Mouse (Mus musculus): ENCODE data around the gene Ndc1. TPM values are rescaled to one million over a fixed set of nuclear protein-coding genes. Genes with fewer than 3 reads are reported as not detected.
"Not testable (repeated sequence)": the region's sequence is repeated elsewhere in the genome, so short reads cannot be mapped to it uniquely, and the experiment has no call there.

The Ndc1 gene
- polyA plus RNA-seq, 1 experiment: 77.2 TPM

DNA sequence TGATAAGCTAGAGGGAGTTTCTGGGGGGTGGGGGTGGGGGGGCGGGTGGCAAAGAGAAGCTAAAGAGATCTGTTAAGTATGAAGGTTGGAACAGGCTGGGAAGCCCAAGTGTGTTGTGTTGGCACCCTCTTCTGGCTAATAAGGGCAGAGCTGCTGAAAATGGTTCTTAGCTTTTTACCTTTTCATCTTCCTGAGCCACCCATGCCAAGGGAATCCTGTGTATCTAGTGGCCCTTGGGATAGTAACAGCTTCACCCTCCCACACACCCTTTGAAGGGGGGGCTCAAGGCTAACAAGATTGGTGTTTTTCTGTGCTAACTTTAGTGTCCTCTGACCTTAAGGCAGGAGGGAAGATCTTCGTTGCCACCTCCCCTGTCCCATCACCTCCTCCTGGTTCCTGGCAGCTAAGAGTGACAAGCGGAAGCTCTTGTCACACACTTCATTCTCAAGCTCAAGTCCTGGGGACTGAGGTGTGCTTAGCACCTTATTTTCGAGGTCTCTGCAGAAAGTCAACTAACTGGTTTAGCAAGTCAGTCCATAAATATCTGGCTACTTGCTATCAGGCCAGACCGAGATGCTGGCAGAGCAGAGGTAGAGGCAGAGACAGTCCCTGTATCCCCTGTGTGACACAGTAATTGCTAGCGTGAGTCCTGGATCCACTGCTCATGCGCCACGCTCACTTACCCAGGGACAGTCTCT, 18.1 kb upstream of the Ndc1 start:
- no peak overlapping the region for H3K4me3 ChIP-seq (ENCODE audit: low read depth, low read length)
- no peak overlapping the region for H3K9ac ChIP-seq (ENCODE audit: low read depth, poor library complexity, severe bottlenecking)
- H3K27ac ChIP-seq (ENCODE audit: insufficient read depth, low read length): no peak overlapping the region
- no peak for TF ChIP-seq CTCF (IDR thresholded peaks at IDR 0.05; ENCODE audit: low read depth, low read length)
- no peak for TF ChIP-seq POLR2A (IDR thresholded peaks at IDR 0.05; ENCODE audit: insufficient read depth, low read length)
- TF ChIP-seq EP300 (IDR thresholded peaks at IDR 0.05; ENCODE audit: insufficient read depth, low read depth, low read length): no peak
- no peaks in the 10 kb centered on the region for H3K4me1 ChIP-seq (ENCODE audit: control insufficient read depth, insufficient read depth, low read length)
- no peaks in the 10 kb centered on the region for H3K27me3 ChIP-seq (ENCODE audit: control insufficient read depth, insufficient read depth, low read length, poor library complexity, severe bottlenecking)
- H3K36me3 ChIP-seq (ENCODE audit: control insufficient read depth, insufficient read depth, low read length, poor library complexity, severe bottlenecking): no peaks in the 10 kb centered on the region
- H3K9me3 ChIP-seq (replicated peaks; ENCODE audit: control insufficient read depth, insufficient read depth, low read length, poor library complexity, severe bottlenecking): no peaks in the 10 kb centered on the region

GRCm38 (mm10) chr4:107351368-107351767, 16.2 kb upstream of the Ndc1 start:
- TF ChIP-seq CTCF (IDR thresholded peaks at IDR 0.05; ENCODE audit: low read depth, low read length) (no peak), POLR2A (IDR thresholded peaks at IDR 0.05; ENCODE audit: insufficient read depth, low read length) (no peak), EP300 (IDR thresholded peaks at IDR 0.05; ENCODE audit: insufficient read depth, low read depth, low read length) (no peak)
- H3K27me3 ChIP-seq (ENCODE audit: control insufficient read depth, insufficient read depth, low read length, poor library complexity, severe bottlenecking): no peaks in the 10 kb centered on the region

GRCm38 (mm10) chr4:107353612-107354011, 14.0 kb upstream of the Ndc1 start:
- Histone ChIP-seq H3K27ac (ENCODE audit: insufficient read depth, low read length) (no peak overlapping the region), H3K4me3 (ENCODE audit: low read depth, low read length) (no peak overlapping the region), H3K27me3 (ENCODE audit: control insufficient read depth, insufficient read depth, low read length, poor library complexity, severe bottlenecking) (no peaks in the 10 kb centered on the region), H3K4me1 (ENCODE audit: control insufficient read depth, insufficient read depth, low read length) (no peaks in the 10 kb centered on the region), H3K9ac (ENCODE audit: low read depth, poor library complexity, severe bottlenecking) (no peak overlapping the region), H3K36me3 (ENCODE audit: control insufficient read depth, insufficient read depth, low read length, poor library complexity, severe bottlenecking) (no peaks in the 10 kb centered on the region), H3K9me3 (replicated peaks; ENCODE audit: control insufficient read depth, insufficient read depth, low read length, poor library complexity, severe bottlenecking) (no peaks in the 10 kb centered on the region)
- TF ChIP-seq POLR2A (IDR thresholded peaks at IDR 0.05; ENCODE audit: insufficient read depth, low read length) (no peak), EP300 (IDR thresholded peaks at IDR 0.05; ENCODE audit: insufficient read depth, low read depth, low read length) (no peak), CTCF (IDR thresholded peaks at IDR 0.05; ENCODE audit: low read depth, low read length) (no peak)

More at GRCm38 (mm10) chr4:107351368-107351767, 16.2 kb upstream of the Ndc1 start:
- Histone ChIP-seq H3K27ac (ENCODE audit: insufficient read depth, low read length) (no peak overlapping the region), H3K36me3 (ENCODE audit: control insufficient read depth, insufficient read depth, low read length, poor library complexity, severe bottlenecking) (no peaks in the 10 kb centered on the region), H3K4me3 (ENCODE audit: low read depth, low read length) (no peak overlapping the region), H3K9ac (ENCODE audit: low read depth, poor library complexity, severe bottlenecking) (no peak overlapping the region), H3K4me1 (ENCODE audit: control insufficient read depth, insufficient read depth, low read length) (no peaks in the 10 kb centered on the region), H3K9me3 (replicated peaks; ENCODE audit: control insufficient read depth, insufficient read depth, low read length, poor library complexity, severe bottlenecking) (no peaks in the 10 kb centered on the region)

GRCm38 (mm10) chr4:107354126-107354525, 13.5 kb upstream of the Ndc1 start:
- no peaks in the 10 kb centered on the region for H3K4me1 ChIP-seq (ENCODE audit: control insufficient read depth, insufficient read depth, low read length)
- H3K27me3 ChIP-seq (ENCODE audit: control insufficient read depth, insufficient read depth, low read length, poor library complexity, severe bottlenecking): no peaks in the 10 kb centered on the region
- no peak overlapping the region for H3K27ac ChIP-seq (ENCODE audit: insufficient read depth, low read length)
- TF ChIP-seq EP300 (IDR thresholded peaks at IDR 0.05; ENCODE audit: insufficient read depth, low read depth, low read length) (no peak), CTCF (IDR thresholded peaks at IDR 0.05; ENCODE audit: low read depth, low read length) (no peak), POLR2A (IDR thresholded peaks at IDR 0.05; ENCODE audit: insufficient read depth, low read length) (no peak)
- H3K9me3 ChIP-seq (replicated peaks; ENCODE audit: control insufficient read depth, insufficient read depth, low read length, poor library complexity, severe bottlenecking): no peaks in the 10 kb centered on the region
- no peak overlapping the region for H3K4me3 ChIP-seq (ENCODE audit: low read depth, low read length)
- no peaks in the 10 kb centered on the region for H3K36me3 ChIP-seq (ENCODE audit: control insufficient read depth, insufficient read depth, low read length, poor library complexity, severe bottlenecking)
- H3K9ac ChIP-seq (ENCODE audit: low read depth, poor library complexity, severe bottlenecking): no peak overlapping the region

GRCm38 (mm10) chr4:107354543-107354942, 13.0 kb upstream of the Ndc1 start:
- Histone ChIP-seq H3K9ac (ENCODE audit: low read depth, poor library complexity, severe bottlenecking) (no peak overlapping the region), H3K9me3 (replicated peaks; ENCODE audit: control insufficient read depth, insufficient read depth, low read length, poor library complexity, severe bottlenecking) (no peaks in the 10 kb centered on the region), H3K27ac (ENCODE audit: insufficient read depth, low read length) (no peak overlapping the region), H3K4me3 (ENCODE audit: low read depth, low read length) (no peak overlapping the region), H3K36me3 (ENCODE audit: control insufficient read depth, insufficient read depth, low read length, poor library complexity, severe bottlenecking) (no peaks in the 10 kb centered on the region), H3K27me3 (ENCODE audit: control insufficient read depth, insufficient read depth, low read length, poor library complexity, severe bottlenecking) (no peaks in the 10 kb centered on the region), H3K4me1 (ENCODE audit: control insufficient read depth, insufficient read depth, low read length) (no peaks in the 10 kb centered on the region)
- TF ChIP-seq CTCF (IDR thresholded peaks at IDR 0.05; ENCODE audit: low read depth, low read length) (no peak), EP300 (IDR thresholded peaks at IDR 0.05; ENCODE audit: insufficient read depth, low read depth, low read length) (no peak), POLR2A (IDR thresholded peaks at IDR 0.05; ENCODE audit: insufficient read depth, low read length) (no peak)

GRCm38 (mm10) chr4:107357172-107357571, 10.4 kb upstream of the Ndc1 start:
- H3K9ac ChIP-seq (ENCODE audit: low read depth, poor library complexity, severe bottlenecking); H3K9me3 ChIP-seq (replicated peaks; ENCODE audit: control insufficient read depth, insufficient read depth, low read length, poor library complexity, severe bottlenecking); H3K27me3 ChIP-seq (ENCODE audit: control insufficient read depth, insufficient read depth, low read length, poor library complexity, severe bottlenecking); H3K27ac ChIP-seq (ENCODE audit: insufficient read depth, low read length); H3K4me1 ChIP-seq (ENCODE audit: control insufficient read depth, insufficient read depth, low read length); H3K36me3 ChIP-seq (ENCODE audit: control insufficient read depth, insufficient read depth, low read length, poor library complexity, severe bottlenecking); H3K4me3 ChIP-seq (ENCODE audit: low read depth, low read length): not testable (repeated sequence)

All from ES-Bruce4 (cell line).